Mouse (Mus musculus): ENCODE measurements at regions not wholly inside any gene's neighbourhood (a gene's known extent, or its start where the extent isn't known, plus 50 kb on each side); places are given as distances from the start of the nearest gene placed in this dataset.

GRCm38 (mm10) chr1:177616335-177617239 is 113.0 kb upstream of the 1700016C15Rik start:
- DNase-seq (ENCODE audit: low spot score in 2 of 2), result no peak

GRCm38 (mm10) chr1:177620501-177621099 is 109.0 kb upstream of the 1700016C15Rik start:
- no peak for DNase-seq (ENCODE audit: low spot score in 2 of 2)

- no peak for DNase-seq (ENCODE audit: low spot score in 2 of 2)
These were observed 107.6 kb upstream of the 1700016C15Rik start for GRCm38 (mm10) chr1:177621854-177622590.

- DNase-seq (ENCODE audit: low spot score in 2 of 2), result no peak
These were observed 106.3 kb upstream of the 1700016C15Rik start for GRCm38 (mm10) chr1:177623304-177623726.

GRCm38 (mm10) chr1:177623735-177624134 is 105.9 kb upstream of the 1700016C15Rik start:
- no peak for DNase-seq (ENCODE audit: low spot score in 2 of 2)

GRCm38 (mm10) chr1:177627814-177628213 is 101.8 kb upstream of the 1700016C15Rik start:
- DNase-seq (ENCODE audit: low spot score in 2 of 2), result no peak

- no peak for DNase-seq (ENCODE audit: low spot score in 2 of 2)
These were observed 95.5 kb upstream of the 1700016C15Rik start for GRCm38 (mm10) chr1:177633966-177634602.

- no peak for DNase-seq (ENCODE audit: low spot score in 2 of 2)
These were observed 92.6 kb upstream of the 1700016C15Rik start for GRCm38 (mm10) chr1:177637061-177637460.

GRCm38 (mm10) chr1:177638381-177638780 is 91.2 kb upstream of the 1700016C15Rik start:
- DNase-seq (ENCODE audit: low spot score in 2 of 2), result no peak

GRCm38 (mm10) chr1:177639931-177640846 is 89.4 kb upstream of the 1700016C15Rik start:
- DNase-seq (ENCODE audit: low spot score in 2 of 2), result peak in 1 of 2 experiments; percentile 27

GRCm38 (mm10) chr1:177642712-177643467 is 86.7 kb upstream of the 1700016C15Rik start:
- no peak for DNase-seq (ENCODE audit: low spot score in 2 of 2)

- DNase-seq (ENCODE audit: low spot score in 2 of 2), result no peak
These were observed 86.0 kb upstream of the 1700016C15Rik start for GRCm38 (mm10) chr1:177643662-177644061.

- DNase-seq (ENCODE audit: low spot score in 2 of 2), result no peak
These were observed 85.4 kb upstream of the 1700016C15Rik start for GRCm38 (mm10) chr1:177644214-177644613.

GRCm38 (mm10) chr1:177645327-177645726 is 84.3 kb upstream of the 1700016C15Rik start:
- DNase-seq (ENCODE audit: low spot score in 2 of 2), result no peak

GRCm38 (mm10) chr1:177645897-177646535 is 83.6 kb upstream of the 1700016C15Rik start:
- no peak for DNase-seq (ENCODE audit: low spot score in 2 of 2)

GRCm38 (mm10) chr1:177647876-177648275 is 81.7 kb upstream of the 1700016C15Rik start:
- DNase-seq (ENCODE audit: low spot score in 2 of 2), result no peak

- no peak for DNase-seq (ENCODE audit: low spot score in 2 of 2)
These were observed 80.6 kb upstream of the 1700016C15Rik start for GRCm38 (mm10) chr1:177648974-177649373.

- DNase-seq (ENCODE audit: low spot score in 2 of 2), result no peak
These were observed 78.4 kb upstream of the 1700016C15Rik start for GRCm38 (mm10) chr1:177651219-177651618.

GRCm38 (mm10) chr1:177663163-177663562 is 66.5 kb upstream of the 1700016C15Rik start:
- no peak for DNase-seq (ENCODE audit: low spot score in 2 of 2)

Measured in frontal cortex, postnatal 10 days (tissue).